Mouse (Mus musculus): ENCODE measurements at regions not wholly inside any gene's neighbourhood (a gene's known extent, or its start where the extent isn't known, plus 50 kb on each side); places are given as distances from the start of the nearest gene placed in this dataset.

- peak; percentile 62 for DNase-seq (ENCODE audit: low spot score)
- WGBS, result 54% methylated on average over 5 of the region's 5 CpGs
- H3K27ac ChIP-seq, result peak overlapping the region; percentile 42; the same call in 1 of the 2 replicates
These were observed 168.1 kb downstream of the Plk2 start for GRCm38 (mm10) chr13:110562902-110563301.

GRCm38 (mm10) chr13:110563967-110564366, 169.1 kb downstream of the Plk2 start:
- WGBS, result 18% methylated on average over 9 of the region's 9 CpGs
- H3K4me2 ChIP-seq (ENCODE audit: low read length), result no peak overlapping the region
- no peak overlapping the region for H3K9ac ChIP-seq (ENCODE audit: low read depth, low read length)
- no peaks in the 10 kb centered on the region for H3K9me3 ChIP-seq (replicated peaks; ENCODE audit: low read length)
- ATAC-seq (replicated peaks; ENCODE audit: low FRiP score, low read depth), result no peak; the same call in 1 of the 2 replicates
- no peak overlapping the region; the same call in 1 of the 2 replicates for H3K27ac ChIP-seq
- no peaks in the 10 kb centered on the region for H3K27me3 ChIP-seq (ENCODE audit: insufficient read depth, low read length)
- DNase-seq (ENCODE audit: low spot score), result peak; percentile 40
- no peaks in the 10 kb centered on the region for H3K36me3 ChIP-seq (ENCODE audit: insufficient read depth, low read length)
- H3K4me1 ChIP-seq (replicated peaks; ENCODE audit: insufficient read depth, low read length), result no peaks in the 10 kb centered on the region
- no peak overlapping the region for H3K4me3 ChIP-seq (replicated peaks; ENCODE audit: low read depth, low read length)
- TF ChIP-seq CTCF (IDR thresholded peaks at IDR 0.05; ENCODE audit: low read depth), result no peak

More at GRCm38 (mm10) chr13:110562902-110563301, 168.1 kb downstream of the Plk2 start:
- ATAC-seq (replicated peaks; ENCODE audit: low FRiP score, low read depth), result 0 out of 2 replicates have a peak, but pooled peaks have one; percentile 33
- Histone ChIP-seq H3K27me3 (ENCODE audit: insufficient read depth, low read length) (no peaks in the 10 kb centered on the region), H3K9me3 (replicated peaks; ENCODE audit: low read length) (no peaks in the 10 kb centered on the region), H3K4me2 (ENCODE audit: low read length) (no peak overlapping the region), H3K36me3 (ENCODE audit: insufficient read depth, low read length) (no peaks in the 10 kb centered on the region), H3K4me1 (replicated peaks; ENCODE audit: insufficient read depth, low read length) (no peaks in the 10 kb centered on the region), H3K4me3 (replicated peaks; ENCODE audit: low read depth, low read length) (no peak overlapping the region), H3K9ac (ENCODE audit: low read depth, low read length) (no peak overlapping the region)
- TF ChIP-seq CTCF (IDR thresholded peaks at IDR 0.05; ENCODE audit: low read depth), result no peak

- Histone ChIP-seq H3K4me3 (replicated peaks; ENCODE audit: low read depth, low read length) (no peak overlapping the region), H3K27ac (no peak overlapping the region), H3K9ac (ENCODE audit: low read depth, low read length) (no peak overlapping the region), H3K9me3 (replicated peaks; ENCODE audit: low read length) (no peaks in the 10 kb centered on the region), H3K4me2 (ENCODE audit: low read length) (no peak overlapping the region), H3K27me3 (ENCODE audit: insufficient read depth, low read length) (no peaks in the 10 kb centered on the region), H3K4me1 (replicated peaks; ENCODE audit: insufficient read depth, low read length) (no peaks in the 10 kb centered on the region), H3K36me3 (ENCODE audit: insufficient read depth, low read length) (no peaks in the 10 kb centered on the region)
- no peak for TF ChIP-seq CTCF (IDR thresholded peaks at IDR 0.05; ENCODE audit: low read depth)
- 80% methylated on average over 8 of the region's 8 CpGs for WGBS
- ATAC-seq (replicated peaks; ENCODE audit: low FRiP score, low read depth) (no peak), DNase-seq (ENCODE audit: low spot score) (no peak)
These were observed 173.8 kb downstream of the Plk2 start for GRCm38 (mm10) chr13:110568482-110569179.

GRCm38 (mm10) chr13:110569180-110569512, 174.3 kb downstream of the Plk2 start:
- Histone ChIP-seq H3K9me3 (replicated peaks; ENCODE audit: low read length) (no peaks in the 10 kb centered on the region), H3K4me1 (replicated peaks; ENCODE audit: insufficient read depth, low read length) (no peaks in the 10 kb centered on the region), H3K4me3 (replicated peaks; ENCODE audit: low read depth, low read length) (no peak overlapping the region), H3K27ac (no peak overlapping the region), H3K27me3 (ENCODE audit: insufficient read depth, low read length) (no peaks in the 10 kb centered on the region), H3K9ac (ENCODE audit: low read depth, low read length) (no peak overlapping the region), H3K4me2 (ENCODE audit: low read length) (no peak overlapping the region), H3K36me3 (ENCODE audit: insufficient read depth, low read length) (no peaks in the 10 kb centered on the region)
- WGBS, result 91% methylated on average over 2 of the region's 2 CpGs
- TF ChIP-seq CTCF (IDR thresholded peaks at IDR 0.05; ENCODE audit: low read depth), result no peak
- DNase-seq (ENCODE audit: low spot score) (no peak), ATAC-seq (replicated peaks; ENCODE audit: low FRiP score, low read depth) (no peak)

- Histone ChIP-seq H3K27me3 (ENCODE audit: insufficient read depth, low read length) (no peaks in the 10 kb centered on the region), H3K9ac (ENCODE audit: low read depth, low read length) (no peak overlapping the region), H3K4me2 (ENCODE audit: low read length) (no peak overlapping the region), H3K4me3 (replicated peaks; ENCODE audit: low read depth, low read length) (no peak overlapping the region), H3K27ac (no peak overlapping the region), H3K4me1 (replicated peaks; ENCODE audit: insufficient read depth, low read length) (no peaks in the 10 kb centered on the region), H3K36me3 (ENCODE audit: insufficient read depth, low read length) (no peaks in the 10 kb centered on the region), H3K9me3 (replicated peaks; ENCODE audit: low read length) (no peaks in the 10 kb centered on the region)
- no peak for TF ChIP-seq CTCF (IDR thresholded peaks at IDR 0.05; ENCODE audit: low read depth)
- ATAC-seq (replicated peaks; ENCODE audit: low FRiP score, low read depth), result no peak
- no peak for DNase-seq (ENCODE audit: low spot score)
These were observed 175.5 kb downstream of the Plk2 start for GRCm38 (mm10) chr13:110570386-110570785.

- Histone ChIP-seq H3K27me3 (ENCODE audit: insufficient read depth, low read length) (no peaks in the 10 kb centered on the region), H3K4me1 (replicated peaks; ENCODE audit: insufficient read depth, low read length) (no peaks in the 10 kb centered on the region), H3K36me3 (ENCODE audit: insufficient read depth, low read length) (no peaks in the 10 kb centered on the region), H3K4me3 (replicated peaks; ENCODE audit: low read depth, low read length) (no peak overlapping the region), H3K4me2 (ENCODE audit: low read length) (no peak overlapping the region), H3K9me3 (replicated peaks; ENCODE audit: low read length) (no peaks in the 10 kb centered on the region), H3K9ac (ENCODE audit: low read depth, low read length) (no peak overlapping the region), H3K27ac (no peak overlapping the region)
- WGBS, result 73% methylated on average over 7 of the region's 7 CpGs
- ATAC-seq (replicated peaks; ENCODE audit: low FRiP score, low read depth), result no peak
- no peak for TF ChIP-seq CTCF (IDR thresholded peaks at IDR 0.05; ENCODE audit: low read depth)
- no peak for DNase-seq (ENCODE audit: low spot score)
These were observed 178.7 kb downstream of the Plk2 start for GRCm38 (mm10) chr13:110573360-110574065.

Measured in kidney, postnatal 0 days (tissue).